Mouse (Mus musculus) forebrain, embryonic 16.5 days (tissue): ENCODE data around the gene Tmem102. TPM values are rescaled to one million over a fixed set of nuclear protein-coding genes. Genes with fewer than 3 reads are reported as not detected.

Source experiments
- ATAC-seq: fragments of 200-750 bp; cut with Nextera tagmentation; 2 replicates; pipeline ENCODE4 v1.8.0; 2017; ENCODE audit warnings: mild to moderate bottlenecking, moderate library complexity
- H3K27ac ChIP-seq: fragments of 300-500 bp; sonication (generic); 2 replicates; pipeline ENCODE4 v1.5.1; 2014; ENCODE audit warnings: low read length, control low read depth
- H3K27me3 ChIP-seq: fragments of 300-500 bp; sonication (generic); replicated peaks from 2 replicates; pipeline ENCODE4 v1.6.1; 2014; ENCODE audit warnings: low read length; ENCODE audit not compliant: control insufficient read depth, insufficient read depth
- H3K36me3 ChIP-seq: fragments of 300-500 bp; sonication (generic); 2 replicates; pipeline ENCODE4 v1.6.1; 2014; ENCODE audit not compliant: control insufficient read depth, insufficient read depth
- H3K4me1 ChIP-seq: fragments of 300-500 bp; sonication (generic); replicated peaks from 2 replicates; pipeline ENCODE4 v1.6.1; 2014; ENCODE audit warnings: low read length; ENCODE audit not compliant: control insufficient read depth, insufficient read depth
- H3K4me2 ChIP-seq: fragments of 300-500 bp; sonication (generic); 2 replicates; pipeline ENCODE4 v1.6.1; 2014; ENCODE audit warnings: mild to moderate bottlenecking, low read length, control low read depth
- H3K4me3 ChIP-seq: fragments of 300-500 bp; sonication (generic); replicated peaks from 2 replicates; pipeline ENCODE4 v1.5.1; 2014; ENCODE audit warnings: mild to moderate bottlenecking, low read length, control low read depth
- H3K9ac ChIP-seq: fragments of 300-500 bp; sonication (generic); replicated peaks from 2 replicates; pipeline ENCODE4 v1.6.1; 2014; ENCODE audit warnings: low read depth, low read length, control low read depth
- H3K9me3 ChIP-seq: fragments of 300-500 bp; sonication (generic); 2 replicates; pipeline ENCODE4 v1.6.1; 2016; ENCODE audit warnings: low read length; ENCODE audit not compliant: control insufficient read depth
- WGBS: fragments of 180-500 bp; shearing (Covaris S2); extraction: QIAGEN DNeasy Blood & Tissue Kit; methylation state at CpG from one replicate; pipeline ENCODE4 v1.1.7; 2014; 5-methylcytosine and 5-hydroxymethylcytosine counted together
- polyA plus RNA-seq: library from polyadenylated mRNA; unstranded; fragments of >200 nt; fragmentation: Nextera tagmentation; extraction: Ambion mirVana; gene quantifications from 2 replicates; pipeline ENCODE4 v1.2.1, GENCODE M21; 2015

The Tmem102 gene
- polyA plus RNA-seq, 1 experiment from 2014 or later: 0.77 TPM

DNA sequence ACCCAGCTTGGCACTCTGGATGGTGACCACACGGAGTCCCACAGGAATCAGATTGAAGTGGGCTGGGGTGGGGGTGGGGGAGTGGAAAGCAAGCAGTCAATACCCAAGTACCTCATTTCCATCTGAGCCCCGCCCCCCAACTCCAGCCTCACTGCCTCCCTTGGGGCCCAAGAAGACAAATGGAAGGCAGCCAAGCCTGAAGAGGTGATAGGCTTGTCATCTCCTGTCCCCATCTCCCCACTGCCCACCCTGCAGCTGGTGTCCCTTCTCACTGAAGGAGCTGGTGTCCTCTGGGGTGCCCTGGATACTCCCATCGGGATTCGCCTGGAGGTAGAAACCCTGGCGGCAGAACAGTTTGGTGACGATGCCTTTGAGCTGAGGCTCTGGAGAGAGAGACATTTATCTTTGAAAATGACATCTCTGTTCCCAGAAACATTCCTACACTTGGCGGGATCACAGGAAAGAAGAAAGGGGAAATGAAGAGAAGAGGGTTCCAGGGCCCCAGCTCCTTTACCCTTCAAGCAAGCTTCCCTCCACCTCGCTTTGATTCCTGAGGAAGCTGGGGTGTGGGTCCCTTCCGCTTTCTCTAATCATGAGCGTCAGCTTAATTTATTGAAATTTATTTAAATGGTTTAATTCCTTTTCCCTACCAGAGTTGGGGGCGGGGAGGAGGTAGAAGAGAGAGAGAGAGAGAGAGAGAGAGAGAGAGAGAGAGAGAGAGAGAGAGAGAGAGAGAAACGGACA is 5.9 kb downstream of the Tmem102 start:
- Histone ChIP-seq H3K4me2 (peak overlapping the region; percentile 83), H3K4me1 (peaks cover 55% of the 10 kb centered on the region), H3K4me3 (peak overlapping the region; percentile 76), H3K27me3 (peaks cover 8% of the 10 kb centered on the region; the same call in 1 of the 2 replicates), H3K27ac (peak overlapping the region; percentile 98), H3K9ac (peak overlapping the region; percentile 79), H3K36me3 (no peaks in the 10 kb centered on the region), H3K9me3 (no peaks in the 10 kb centered on the region)
- WGBS: 15% methylated on average over 11 of the region's 12 CpGs
- no peak for ATAC-seq

DNA sequence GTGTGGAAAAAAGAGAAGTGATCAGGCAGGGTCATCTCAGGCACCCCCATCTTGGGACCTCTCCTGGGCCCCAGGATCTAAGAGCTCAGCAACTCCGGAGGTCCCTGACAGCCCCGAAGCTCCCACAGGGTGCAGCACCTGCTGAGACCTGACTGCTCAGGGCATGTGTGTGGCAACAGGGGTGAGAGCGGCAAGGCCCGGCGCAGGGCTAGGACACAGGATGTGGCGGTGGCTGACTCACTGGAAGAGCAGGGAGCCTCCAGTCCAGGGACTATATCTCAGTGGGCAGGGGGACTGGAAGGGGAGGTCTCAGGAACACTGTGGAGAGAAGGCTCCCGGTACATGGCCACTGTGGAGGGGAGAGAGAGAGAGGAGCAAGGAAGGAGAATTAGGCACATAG is 7.5 kb downstream of the Tmem102 start:
- H3K36me3 ChIP-seq: no peaks in the 10 kb centered on the region
- ATAC-seq: no peak
- peaks cover 38% of the 10 kb centered on the region for H3K4me1 ChIP-seq
- WGBS: 77% methylated on average over 7 of the region's 7 CpGs
- H3K27ac ChIP-seq: no peak overlapping the region
- H3K9ac ChIP-seq: no peak overlapping the region
- no peaks in the 10 kb centered on the region for H3K9me3 ChIP-seq
- H3K4me2 ChIP-seq: no peak overlapping the region
- H3K4me3 ChIP-seq: no peak overlapping the region
- H3K27me3 ChIP-seq: peaks cover 2% of the 10 kb centered on the region; the same call in 1 of the 2 replicates

DNA sequence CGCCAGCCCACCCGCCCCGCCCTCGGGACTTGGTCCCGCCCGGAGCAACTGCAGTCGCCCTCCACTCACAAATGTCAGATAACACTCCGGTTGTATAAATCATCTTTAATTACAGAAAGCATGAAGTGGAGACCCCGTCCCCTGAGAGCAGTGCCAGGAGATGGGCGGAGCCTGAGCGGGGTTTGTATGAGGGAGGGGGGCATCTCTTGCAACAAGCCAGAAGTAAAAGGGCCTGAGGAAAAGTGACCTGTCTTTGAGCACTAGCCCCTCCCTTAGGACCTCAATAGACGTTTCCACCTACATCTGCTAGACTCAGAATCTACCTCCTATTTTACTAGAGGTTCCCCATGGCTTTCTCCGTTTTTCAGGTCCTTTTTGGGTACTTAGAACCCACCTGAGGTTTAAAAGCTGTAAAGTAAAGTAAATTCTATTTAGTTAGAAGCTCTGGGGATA is 9.4 kb downstream of the Tmem102 start:
- Histone ChIP-seq H3K4me1 (peaks cover 21% of the 10 kb centered on the region), H3K4me2 (peak overlapping the region; percentile 87), H3K36me3 (no peaks in the 10 kb centered on the region), H3K9ac (no peak overlapping the region), H3K27me3 (peaks cover 4% of the 10 kb centered on the region; the same call in 1 of the 2 replicates), H3K4me3 (peak overlapping the region; percentile 53), H3K9me3 (no peaks in the 10 kb centered on the region), H3K27ac (no peak overlapping the region)
- no peak for ATAC-seq
- 4% methylated on average over 13 of the region's 13 CpGs for WGBS

DNA sequence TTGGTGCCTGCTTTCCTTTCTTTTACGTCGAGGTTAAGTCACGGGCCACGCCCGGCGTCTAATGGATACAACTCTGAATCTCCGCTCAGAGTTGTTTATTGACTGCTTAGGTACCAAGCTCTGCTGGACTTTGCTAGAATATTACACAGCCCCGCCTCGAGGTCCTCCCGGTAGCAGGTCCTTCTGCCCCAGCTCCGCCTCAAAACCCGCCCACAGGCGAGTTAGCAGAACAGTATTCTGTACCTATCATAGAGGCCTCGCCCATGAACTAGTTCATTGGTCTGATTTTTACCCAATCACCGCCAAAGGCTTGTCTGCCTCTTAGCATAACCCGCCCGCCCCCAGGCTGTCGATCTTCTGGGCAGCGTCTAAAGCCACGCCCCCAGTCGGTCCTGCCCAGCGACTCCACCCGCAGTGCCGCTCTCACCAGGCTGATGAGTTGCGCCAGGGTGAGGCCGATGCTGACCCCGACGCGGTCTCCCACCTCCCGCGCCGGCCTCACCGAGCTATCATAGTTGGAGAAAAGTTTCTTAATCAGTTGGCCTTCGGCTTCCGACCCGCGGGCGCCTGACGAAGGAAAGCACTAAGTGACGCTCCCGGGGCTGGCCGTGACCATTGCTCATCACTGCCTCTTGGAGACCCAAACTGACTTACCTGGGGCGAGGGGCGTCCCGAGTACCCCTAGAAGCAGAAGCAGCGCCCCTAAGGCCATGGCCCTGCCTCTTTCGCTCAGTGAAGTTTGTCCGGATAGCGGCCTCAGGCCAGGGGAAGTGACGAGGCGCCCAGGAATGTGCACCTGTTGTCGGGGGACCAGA is 10.0 kb downstream of the Tmem102 start, which contains the start of gene Chrnb1:
TSS of gene Chrnb1 (minus strand) at position 776 of the 815 bp plus-strand sequence.
- peak; percentile 95 for ATAC-seq

DNA sequence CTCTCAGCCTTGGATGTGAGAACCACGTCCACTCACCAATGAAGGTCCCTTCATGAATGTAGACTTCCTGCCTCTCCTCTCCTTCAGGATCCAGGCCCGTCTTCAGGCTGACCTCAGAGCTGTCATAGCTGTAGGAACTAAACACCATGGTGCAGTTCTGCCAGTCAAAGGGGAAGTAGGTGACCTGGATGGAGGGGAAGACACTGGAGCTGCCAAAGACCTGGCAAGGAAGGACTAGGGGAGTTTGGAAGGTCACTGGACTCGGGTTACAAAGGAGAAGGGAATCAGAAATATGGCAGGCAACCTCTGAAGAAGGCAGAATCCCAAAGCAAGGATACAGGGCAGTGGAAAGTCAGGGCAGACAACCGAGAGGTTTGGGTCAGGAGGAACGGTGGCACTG is 12.0 kb downstream of the Tmem102 start:
- Histone ChIP-seq H3K27me3 (peaks cover 4% of the 10 kb centered on the region; the same call in 1 of the 2 replicates), H3K36me3 (no peaks in the 10 kb centered on the region), H3K4me1 (peaks cover 11% of the 10 kb centered on the region), H3K4me2 (no peak overlapping the region), H3K9me3 (no peaks in the 10 kb centered on the region), H3K4me3 (no peak overlapping the region), H3K9ac (no peak overlapping the region), H3K27ac (no peak overlapping the region)
- WGBS: 53% methylated on average over 5 of the region's 5 CpGs
- ATAC-seq: no peak

More for the DNA sequence above, 10.0 kb downstream of the Tmem102 start, which contains the start of gene Chrnb1:
- H3K4me2 ChIP-seq: peak within 1 kb of the TSS; percentile 87
- no peaks in the 10 kb centered on the region for H3K9me3 ChIP-seq
- WGBS: 2% methylated on average over 49 of the region's 52 CpGs
- H3K4me3 ChIP-seq: peak within 1 kb of the TSS; percentile 53
- no peak within 1 kb of the TSS for H3K27ac ChIP-seq
- H3K9ac ChIP-seq: peak within 1 kb of the TSS; percentile 48
- peaks cover 4% of the 10 kb centered on the region; the same call in 1 of the 2 replicates for H3K27me3 ChIP-seq
- peaks cover 21% of the 10 kb centered on the region for H3K4me1 ChIP-seq
- no peaks in the 10 kb centered on the region for H3K36me3 ChIP-seq

DNA sequence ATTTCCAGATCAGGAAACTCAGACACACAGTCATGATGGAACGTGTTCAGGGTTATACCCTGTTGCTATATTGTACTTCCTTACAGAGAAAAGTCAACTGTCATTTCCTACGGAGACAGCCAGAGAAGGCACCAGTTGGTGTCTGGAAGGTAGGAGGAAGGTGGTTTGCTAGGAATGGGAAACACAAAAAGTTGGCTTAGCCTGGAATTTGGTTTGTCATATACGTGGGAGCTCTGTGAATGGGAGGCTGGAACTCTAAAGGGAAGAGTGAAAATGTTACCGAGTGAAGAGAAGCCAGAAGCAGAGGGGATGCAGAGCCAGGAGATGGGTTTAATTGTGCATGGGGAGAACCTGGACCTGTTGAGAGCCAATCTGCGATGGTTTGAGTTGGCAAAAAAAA is 14.0 kb downstream of the Tmem102 start:
- 68% methylated on average over 5 of the region's 5 CpGs for WGBS
- no peak overlapping the region for H3K27ac ChIP-seq
- H3K9ac ChIP-seq: no peak overlapping the region
- H3K27me3 ChIP-seq: 0 out of 2 replicates have a peak, but pooled peaks cover 4% of the 10 kb centered on the region
- H3K4me3 ChIP-seq: no peak overlapping the region
- H3K36me3 ChIP-seq: no peaks in the 10 kb centered on the region
- ATAC-seq: no peak
- peaks cover 11% of the 10 kb centered on the region for H3K4me1 ChIP-seq
- H3K4me2 ChIP-seq: no peak overlapping the region
- no peaks in the 10 kb centered on the region for H3K9me3 ChIP-seq

DNA sequence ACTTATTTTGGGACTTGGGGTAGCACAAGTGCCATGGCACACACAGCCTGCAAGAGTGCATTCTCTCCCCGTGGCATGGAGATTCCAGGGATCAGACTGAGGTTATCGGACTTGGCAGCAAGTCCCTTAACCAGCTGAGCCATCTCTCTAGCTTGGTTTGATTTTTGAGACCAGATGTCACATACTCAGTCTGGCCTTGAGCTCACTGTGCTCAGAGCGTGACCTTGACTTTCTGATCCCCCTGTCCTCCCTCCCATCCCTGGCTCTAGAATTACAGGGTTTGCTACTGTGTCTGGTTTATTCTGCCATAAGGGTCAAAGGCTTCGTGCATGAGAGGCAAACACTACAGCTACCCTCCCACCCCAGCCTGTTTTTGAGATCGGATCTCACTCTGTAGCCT is 16.0 kb downstream of the Tmem102 start:
- no peaks in the 10 kb centered on the region for H3K4me1 ChIP-seq
- 0 out of 2 replicates have a peak, but pooled peaks cover 2% of the 10 kb centered on the region for H3K27me3 ChIP-seq
- no peak for ATAC-seq
- H3K4me2 ChIP-seq: no peak overlapping the region
- H3K4me3 ChIP-seq: no peak overlapping the region
- no peaks in the 10 kb centered on the region for H3K9me3 ChIP-seq
- WGBS: 71% methylated on average over 5 of the region's 5 CpGs
- no peak overlapping the region for H3K9ac ChIP-seq
- no peak overlapping the region for H3K27ac ChIP-seq
- H3K36me3 ChIP-seq: no peaks in the 10 kb centered on the region

DNA sequence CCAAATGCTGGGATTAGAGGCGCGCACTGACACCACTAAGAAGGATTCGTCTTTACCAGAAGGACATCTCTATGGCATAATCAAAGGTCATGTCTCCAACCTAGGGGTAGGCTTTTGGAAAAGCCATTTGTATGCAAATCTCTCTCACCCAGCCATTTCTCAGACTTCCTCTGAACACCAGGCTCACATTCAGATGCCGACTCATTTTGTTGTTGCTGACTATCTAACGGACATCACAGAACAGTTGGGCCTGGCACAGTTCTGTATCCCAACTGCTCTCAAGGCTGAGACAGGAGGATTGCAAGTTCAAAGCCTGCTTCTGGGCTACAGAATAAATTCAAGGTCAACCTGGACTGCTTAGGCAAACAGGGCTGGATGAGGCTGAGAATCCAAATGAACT is 18.1 kb downstream of the Tmem102 start:
- 85% methylated on average over 5 of the region's 5 CpGs for WGBS
- Histone ChIP-seq H3K4me3 (no peak overlapping the region), H3K27me3 (0 out of 2 replicates have a peak, but pooled peaks cover 2% of the 10 kb centered on the region), H3K4me1 (no peaks in the 10 kb centered on the region), H3K4me2 (no peak overlapping the region), H3K9me3 (no peaks in the 10 kb centered on the region), H3K36me3 (no peaks in the 10 kb centered on the region), H3K9ac (no peak overlapping the region), H3K27ac (no peak overlapping the region)
- ATAC-seq: no peak

DNA sequence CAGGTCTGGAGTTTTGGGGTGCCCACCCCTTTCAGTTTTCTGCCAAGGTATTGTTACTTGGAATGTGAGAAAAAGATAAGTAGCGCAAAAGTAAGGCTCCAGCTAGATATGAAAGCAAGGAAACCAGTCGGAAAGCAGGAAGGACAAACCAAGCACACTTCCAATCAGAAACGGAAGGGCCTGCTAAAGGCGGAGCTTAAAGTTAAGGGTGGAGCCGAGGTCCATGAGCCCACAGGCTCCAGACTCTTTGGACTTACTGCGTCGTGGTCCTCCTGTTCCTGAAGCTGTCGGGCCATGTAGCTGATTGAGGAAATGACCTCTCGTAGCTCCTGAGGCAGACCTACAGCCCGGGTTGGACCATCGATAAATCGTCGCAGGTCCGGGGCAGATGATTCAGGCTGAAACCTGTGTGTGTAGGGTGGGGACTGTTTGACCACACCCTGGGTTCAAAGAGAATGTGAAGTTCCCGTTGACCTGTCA is 20.6 kb downstream of the Tmem102 start:
- no peak overlapping the region for H3K4me2 ChIP-seq
- no peaks in the 10 kb centered on the region for H3K4me1 ChIP-seq
- no peaks in the 10 kb centered on the region for H3K36me3 ChIP-seq
- no peaks in the 10 kb centered on the region for H3K9me3 ChIP-seq
- no peaks in the 10 kb centered on the region for H3K27me3 ChIP-seq
- H3K27ac ChIP-seq: no peak overlapping the region
- WGBS: 56% methylated on average over 15 of the region's 15 CpGs
- ATAC-seq: no peak
- no peak overlapping the region for H3K9ac ChIP-seq
- H3K4me3 ChIP-seq: no peak overlapping the region
